Mouse (Mus musculus) spleen, adult 2 months (tissue): ENCODE results near the gene Nupl1. TPM values are rescaled to one million over a fixed set of nuclear protein-coding genes. Genes with fewer than 3 reads are reported as not detected.

ENCODE experiments used
- DNase-seq, 2 experiments: peaks; one replicate each; pipeline versions ENCODE4 v3.0.0 to v3.0.0-alpha.2; 2012 to 2021; ENCODE audit warnings: low spot score in 2 of 2, low read depth in 1 of 2
- H3K27ac ChIP-seq: fragments of 200-500 bp; 2 replicates; pipeline ENCODE4 v1.5.1; 2012; ENCODE audit warnings: low read length, inconsistent platforms; ENCODE audit not compliant: insufficient read depth
- H3K27me3 ChIP-seq: fragments of 200-500 bp; 2 replicates; pipeline ENCODE4 v1.6.1; 2012; ENCODE audit warnings: mild to moderate bottlenecking, moderate library complexity, low read length, inconsistent platforms; ENCODE audit not compliant: control insufficient read depth, insufficient read depth
- H3K36me3 ChIP-seq: fragments of 200-500 bp; 2 replicates; pipeline ENCODE4 v1.6.1; 2012; ENCODE audit warnings: mild to moderate bottlenecking, low read length, inconsistent platforms; ENCODE audit not compliant: control insufficient read depth, insufficient read depth
- H3K4me1 ChIP-seq: fragments of 200-500 bp; 2 replicates; pipeline ENCODE4 v1.6.1; 2011; ENCODE audit warnings: inconsistent platforms; ENCODE audit not compliant: control insufficient read depth, insufficient read depth, insufficient read length
- H3K4me3 ChIP-seq: fragments of 200-500 bp; 2 replicates; pipeline ENCODE4 v1.5.1; 2011; ENCODE audit warnings: mild to moderate bottlenecking, inconsistent platforms; ENCODE audit not compliant: insufficient read depth, insufficient read length; ENCODE audit errors: extremely low read depth
- CTCF ChIP-seq: fragments of 200-500 bp; IDR thresholded peaks from 2 replicates; pipeline ENCODE4 v1.5.1; 2011; ENCODE audit warnings: mild to moderate bottlenecking, inconsistent platforms; ENCODE audit not compliant: insufficient read depth, insufficient read length, insufficient replicate concordance; ENCODE audit errors: extremely low read depth
- POLR2A ChIP-seq: fragments of 200-500 bp; IDR thresholded peaks from 2 replicates; pipeline ENCODE4 v1.6.1; 2011; ENCODE audit warnings: low read depth, low read length, inconsistent platforms
- WGBS: fragments of 180-500 bp; shearing (Covaris S2); methylation state at CpG from one replicate; pipeline ENCODE4 v1.1.7; 2018; 5-methylcytosine and 5-hydroxymethylcytosine counted together
- polyA plus RNA-seq: library from polyadenylated mRNA; depleted of rRNA; stranded (reverse); fragments of >200 nt; gene quantifications from 2 replicates; pipeline ENCODE4 v1.2.3, GENCODE M21; 2012

The Nupl1 gene
- polyA plus RNA-seq, 1 experiment, result not detected

- Histone ChIP-seq H3K27me3 (peaks cover 11% of the 10 kb centered on the region), H3K4me3 (peak overlapping the region; percentile 46; the same call in 1 of the 2 replicates), H3K36me3 (no peaks in the 10 kb centered on the region), H3K27ac (no peak overlapping the region), H3K4me1 (peaks cover 4% of the 10 kb centered on the region; the same call in 1 of the 2 replicates)
- TF ChIP-seq POLR2A, result no peak
- 14% methylated on average over 37 of the region's 37 CpGs for WGBS
- DNase-seq, result no peak
These were observed 73.3 kb downstream of the Nupl1 start for GRCm38 (mm10) chr14:60177614-60178570.

- Histone ChIP-seq H3K4me1 (peaks cover 4% of the 10 kb centered on the region; the same call in 1 of the 2 replicates), H3K36me3 (no peaks in the 10 kb centered on the region), H3K4me3 (peak overlapping the region; percentile 46), H3K27me3 (peaks cover 11% of the 10 kb centered on the region), H3K27ac (no peak overlapping the region)
- 2% methylated on average over 83 of the region's 84 CpGs for WGBS
- DNase-seq, result no peak
- TF ChIP-seq CTCF (no peak), POLR2A (no peak)
These were observed 74.2 kb downstream of the Nupl1 start for GRCm38 (mm10) chr14:60176891-60177613.

- no peak for TF ChIP-seq POLR2A
- no peak for TF ChIP-seq CTCF
- DNase-seq, result no peak
- Histone ChIP-seq H3K36me3 (no peaks in the 10 kb centered on the region), H3K27ac (no peak overlapping the region), H3K4me1 (peaks cover 4% of the 10 kb centered on the region; the same call in 1 of the 2 replicates), H3K27me3 (peaks cover 11% of the 10 kb centered on the region), H3K4me3 (peak overlapping the region; percentile 46; the same call in 1 of the 2 replicates)
- 28% methylated on average over 9 of the region's 9 CpGs for WGBS
These were observed 74.8 kb downstream of the Nupl1 start for GRCm38 (mm10) chr14:60176469-60176890.

- Histone ChIP-seq H3K36me3 (no peaks in the 10 kb centered on the region), H3K4me1 (peaks cover 4% of the 10 kb centered on the region; the same call in 1 of the 2 replicates), H3K27ac (no peak overlapping the region), H3K27me3 (peaks cover 8% of the 10 kb centered on the region), H3K4me3 (no peak overlapping the region)
- no peak for DNase-seq
- TF ChIP-seq POLR2A (no peak), CTCF (no peak)
- 67% methylated on average over 12 of the region's 12 CpGs for WGBS
These were observed 78.8 kb downstream of the Nupl1 start for GRCm38 (mm10) chr14:60172286-60173055.

GRCm38 (mm10) chr14:60170845-60171610 is 80.2 kb downstream of the Nupl1 start:
- Histone ChIP-seq H3K27ac (no peak overlapping the region), H3K27me3 (0 out of 2 replicates have a peak, but pooled peaks cover 2% of the 10 kb centered on the region), H3K4me1 (no peaks in the 10 kb centered on the region), H3K36me3 (no peaks in the 10 kb centered on the region), H3K4me3 (no peak overlapping the region)
- 85% methylated on average over 16 of the region's 16 CpGs for WGBS
- no peak for DNase-seq
- TF ChIP-seq POLR2A (no peak), CTCF (no peak)

- H3K4me3 ChIP-seq, result no peak overlapping the region
- TF ChIP-seq POLR2A (no peak), CTCF (no peak)
- no peak overlapping the region for H3K27ac ChIP-seq
- no peaks in the 10 kb centered on the region for H3K27me3 ChIP-seq
- WGBS, result 90% methylated on average over 3 of the region's 3 CpGs
- no peaks in the 10 kb centered on the region for H3K36me3 ChIP-seq
- H3K4me1 ChIP-seq, result no peaks in the 10 kb centered on the region
- no peak for DNase-seq
These were observed 87.9 kb downstream of the Nupl1 start for GRCm38 (mm10) chr14:60163367-60163766.
